Mouse (Mus musculus): ENCODE data around the gene Usp8. TPM values are rescaled to one million over a fixed set of nuclear protein-coding genes. Genes with fewer than 3 reads are reported as not detected.

Gene Usp8
- polyA plus RNA-seq, 1 experiment = 39.2 TPM

GRCm38 (mm10) chr2:126735339-126736073 is 28.4 kb downstream of the Usp8 start:
- no peak for TF ChIP-seq CTCF (IDR thresholded peaks at IDR 0.05; ENCODE audit: extremely low read depth, insufficient read depth, low read length)
- no peak for TF ChIP-seq POLR2A (IDR thresholded peaks at IDR 0.05; ENCODE audit: extremely low read depth, insufficient read depth, low read length)
- H3K4me1 ChIP-seq (ENCODE audit: control insufficient read depth, insufficient read depth, low read length) = no peaks in the 10 kb centered on the region
- H3K4me3 ChIP-seq (ENCODE audit: insufficient read depth, low read length) = no peak overlapping the region
- H3K27ac ChIP-seq (ENCODE audit: insufficient read depth, low read length) = no peak overlapping the region

GRCm38 (mm10) chr2:126740314-126740713 is 33.2 kb downstream of the Usp8 start:
- TF ChIP-seq POLR2A (IDR thresholded peaks at IDR 0.05; ENCODE audit: extremely low read depth, insufficient read depth, low read length) (no peak), CTCF (IDR thresholded peaks at IDR 0.05; ENCODE audit: extremely low read depth, insufficient read depth, low read length) (no peak)
- Histone ChIP-seq H3K4me1 (ENCODE audit: control insufficient read depth, insufficient read depth, low read length) (no peaks in the 10 kb centered on the region), H3K4me3 (ENCODE audit: insufficient read depth, low read length) (no peak overlapping the region), H3K27ac (ENCODE audit: insufficient read depth, low read length) (no peak overlapping the region)

GRCm38 (mm10) chr2:126743389-126743788 is 36.3 kb downstream of the Usp8 start:
- Histone ChIP-seq H3K4me1 (ENCODE audit: control insufficient read depth, insufficient read depth, low read length) (no peaks in the 10 kb centered on the region), H3K4me3 (ENCODE audit: insufficient read depth, low read length) (no peak overlapping the region), H3K27ac (ENCODE audit: insufficient read depth, low read length) (no peak overlapping the region)
- no peak for TF ChIP-seq CTCF (IDR thresholded peaks at IDR 0.05; ENCODE audit: extremely low read depth, insufficient read depth, low read length)
- no peak for TF ChIP-seq POLR2A (IDR thresholded peaks at IDR 0.05; ENCODE audit: extremely low read depth, insufficient read depth, low read length)

GRCm38 (mm10) chr2:126755664-126756063 is 48.5 kb downstream of the Usp8 start:
- Histone ChIP-seq H3K4me1 (ENCODE audit: control insufficient read depth, insufficient read depth, low read length) (no peaks in the 10 kb centered on the region), H3K27ac (ENCODE audit: insufficient read depth, low read length) (no peak overlapping the region), H3K4me3 (ENCODE audit: insufficient read depth, low read length) (no peak overlapping the region)
- TF ChIP-seq CTCF (IDR thresholded peaks at IDR 0.05; ENCODE audit: extremely low read depth, insufficient read depth, low read length) = no peak
- no peak for TF ChIP-seq POLR2A (IDR thresholded peaks at IDR 0.05; ENCODE audit: extremely low read depth, insufficient read depth, low read length)

- Histone ChIP-seq H3K27ac (ENCODE audit: insufficient read depth, low read length) (no peak overlapping the region), H3K4me3 (ENCODE audit: insufficient read depth, low read length) (no peak overlapping the region), H3K4me1 (ENCODE audit: control insufficient read depth, insufficient read depth, low read length) (no peaks in the 10 kb centered on the region)
- TF ChIP-seq POLR2A (IDR thresholded peaks at IDR 0.05; ENCODE audit: extremely low read depth, insufficient read depth, low read length) (no peak), CTCF (IDR thresholded peaks at IDR 0.05; ENCODE audit: extremely low read depth, insufficient read depth, low read length) (no peak)
Measured at GRCm38 (mm10) chr2:126759351-126759750, 52.2 kb downstream of the Usp8 start.

- TF ChIP-seq POLR2A (IDR thresholded peaks at IDR 0.05; ENCODE audit: extremely low read depth, insufficient read depth, low read length) (no peak), CTCF (IDR thresholded peaks at IDR 0.05; ENCODE audit: extremely low read depth, insufficient read depth, low read length) (no peak)
- peaks cover 3% of the 10 kb centered on the region; the same call in 1 of the 2 replicates for H3K4me1 ChIP-seq (ENCODE audit: control insufficient read depth, insufficient read depth, low read length)
- H3K4me3 ChIP-seq (ENCODE audit: insufficient read depth, low read length) = no peak overlapping the region
- H3K27ac ChIP-seq (ENCODE audit: insufficient read depth, low read length) = no peak overlapping the region
Measured at GRCm38 (mm10) chr2:126765867-126766582, 58.9 kb downstream of the Usp8 start.

- TF ChIP-seq CTCF (IDR thresholded peaks at IDR 0.05; ENCODE audit: extremely low read depth, insufficient read depth, low read length) (no peak), POLR2A (IDR thresholded peaks at IDR 0.05; ENCODE audit: extremely low read depth, insufficient read depth, low read length) (no peak)
- no peak overlapping the region for H3K27ac ChIP-seq (ENCODE audit: insufficient read depth, low read length)
Measured at GRCm38 (mm10) chr2:126767599-126767998, 60.5 kb downstream of the Usp8 start.

GRCm38 (mm10) chr2:126768194-126768593 is 61.1 kb downstream of the Usp8 start:
- Histone ChIP-seq H3K4me1 (ENCODE audit: control insufficient read depth, insufficient read depth, low read length) (peaks cover 3% of the 10 kb centered on the region; the same call in 1 of the 2 replicates), H3K4me3 (ENCODE audit: insufficient read depth, low read length) (no peak overlapping the region), H3K27ac (ENCODE audit: insufficient read depth, low read length) (no peak overlapping the region)
- no peak for TF ChIP-seq POLR2A (IDR thresholded peaks at IDR 0.05; ENCODE audit: extremely low read depth, insufficient read depth, low read length)
- peak; percentile 14; the same call in 1 of the 2 replicates for TF ChIP-seq CTCF (IDR thresholded peaks at IDR 0.05; ENCODE audit: extremely low read depth, insufficient read depth, low read length)

More at GRCm38 (mm10) chr2:126767599-126767998, 60.5 kb downstream of the Usp8 start:
- no peak overlapping the region for H3K4me3 ChIP-seq (ENCODE audit: insufficient read depth, low read length)
- peaks cover 3% of the 10 kb centered on the region; the same call in 1 of the 2 replicates for H3K4me1 ChIP-seq (ENCODE audit: control insufficient read depth, insufficient read depth, low read length)

GRCm38 (mm10) chr2:126769431-126770181 is 62.5 kb downstream of the Usp8 start:
- Histone ChIP-seq H3K4me3 (ENCODE audit: insufficient read depth, low read length) (no peak overlapping the region), H3K27ac (ENCODE audit: insufficient read depth, low read length) (no peak overlapping the region), H3K4me1 (ENCODE audit: control insufficient read depth, insufficient read depth, low read length) (peaks cover 3% of the 10 kb centered on the region; the same call in 1 of the 2 replicates)
- TF ChIP-seq POLR2A (IDR thresholded peaks at IDR 0.05; ENCODE audit: extremely low read depth, insufficient read depth, low read length) = no peak
- no peak for TF ChIP-seq CTCF (IDR thresholded peaks at IDR 0.05; ENCODE audit: extremely low read depth, insufficient read depth, low read length)
